Mouse (Mus musculus) left cerebral cortex, postnatal 14 days (tissue): ENCODE data around the gene Insc. TPM values are rescaled to one million over a fixed set of nuclear protein-coding genes. Genes with fewer than 3 reads are reported as not detected.

Experiments
- DNase-seq, 2 experiments: peaks; one replicate each; pipeline ENCODE4 v3.0.0; 2021 to 2022; ENCODE audit warnings: low spot score in 2 of 2, mixed read lengths in 1 of 2
- intact Hi-C: fragments of 180-260 bp; cut with DNase I; formaldehyde crosslinking; loops from one replicate; pipeline ENCODE4 v1.15.1; 2025
- total RNA-seq, 2 experiments: library from RNA; stranded (reverse); gene quantifications; 2 replicates each; pipeline ENCODE4 v1.2.3; 2021

Gene Insc
- total RNA-seq, 2 experiments from 2014 or later = 1.7 to 2.2 TPM

- intact Hi-C loops = no loop called here
- no peak for DNase-seq
Measured at GRCm38 (mm10) chr7:114753471-114753870, 10.0 kb downstream of the Insc start.

DNA sequence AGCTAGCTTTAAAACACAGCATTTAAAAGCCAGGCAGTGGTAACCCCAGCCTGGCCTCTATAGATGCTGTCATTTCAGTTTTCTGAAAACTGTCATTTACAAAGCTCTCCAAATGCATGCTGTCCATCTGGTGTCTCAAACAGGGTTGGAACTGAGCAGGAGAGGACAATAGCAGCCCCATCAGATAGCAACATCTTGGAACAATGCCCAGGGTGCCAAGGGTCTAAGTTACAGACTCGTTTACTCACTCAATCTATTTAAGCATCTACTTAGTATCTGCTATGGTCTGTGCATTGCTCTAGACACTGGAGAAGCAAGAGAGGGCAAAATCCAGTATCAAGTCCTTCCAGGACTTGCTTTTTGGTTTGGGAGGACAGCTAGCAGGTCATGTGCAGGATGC is 10.7 kb downstream of the Insc start:
- no peak for DNase-seq
- intact Hi-C loops = no loop called here

DNA sequence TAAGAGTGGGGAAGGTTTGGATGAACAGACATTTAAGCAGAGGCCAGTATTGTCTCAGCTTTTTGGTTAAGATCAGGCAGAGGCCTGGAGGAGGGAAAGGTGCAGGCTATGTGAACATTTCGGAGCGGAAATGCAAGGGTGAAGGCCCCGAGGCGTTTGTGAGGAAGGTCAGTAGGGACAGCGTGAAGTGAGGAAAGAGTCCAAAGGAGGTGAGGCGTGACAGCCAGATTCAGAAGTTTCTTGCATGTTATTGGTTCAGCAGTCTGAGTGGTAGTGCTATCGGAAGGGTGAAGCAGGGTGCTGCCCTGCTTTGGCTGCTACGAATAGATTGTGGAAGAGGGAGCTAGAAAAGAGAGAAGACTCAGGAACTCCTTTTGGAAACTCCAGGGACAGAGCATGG is 11.1 kb downstream of the Insc start:
- no peak for DNase-seq
- intact Hi-C loops = no loop called here

- intact Hi-C loops = no loop called here
- no peak for DNase-seq
Measured at GRCm38 (mm10) chr7:114762660-114763059, 19.2 kb downstream of the Insc start.

DNA sequence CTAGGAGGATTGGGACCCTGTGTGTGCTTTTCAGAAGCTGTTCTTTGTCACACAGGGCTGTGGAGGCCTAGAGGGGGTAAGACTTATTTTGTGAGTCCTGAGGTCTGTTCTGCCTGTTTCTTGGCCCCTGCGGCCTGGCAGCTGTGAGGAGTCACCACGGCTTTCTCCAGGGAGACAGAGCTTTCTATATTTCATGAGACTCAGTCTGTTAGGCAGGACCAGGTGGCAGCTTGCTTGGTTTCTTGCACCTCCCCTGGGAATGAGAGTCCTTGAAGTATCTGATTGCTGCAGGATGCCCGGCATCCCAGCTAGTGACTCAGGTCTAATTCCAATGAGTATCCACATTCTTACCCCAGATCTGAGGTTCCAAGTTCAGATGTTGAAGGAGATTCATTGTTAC is 21.8 kb downstream of the Insc start:
- intact Hi-C loops = no loop called here
- DNase-seq = no peak

DNA sequence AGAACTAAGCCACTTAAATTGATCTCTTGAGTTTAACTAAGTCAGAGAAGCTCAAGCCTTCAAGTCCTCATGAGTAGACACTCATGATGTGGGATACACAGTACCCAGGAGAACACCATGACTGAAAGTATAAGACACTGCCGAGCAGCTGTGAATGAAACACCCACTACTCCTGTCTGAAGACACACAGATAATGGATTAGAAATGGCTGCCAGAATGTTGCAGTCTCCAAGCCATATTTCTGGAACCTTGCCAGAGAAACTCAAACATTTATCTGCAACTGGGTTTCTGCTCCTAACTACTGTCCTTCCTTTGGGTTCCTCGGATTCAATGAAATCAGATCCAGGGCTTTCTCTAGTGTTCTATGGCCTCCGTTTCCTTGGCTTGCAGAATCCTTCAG is 23.0 kb downstream of the Insc start:
- intact Hi-C loops = no loop called here
- peak in 1 of 2 experiments; percentile 2 for DNase-seq

GRCm38 (mm10) chr7:114768516-114768915 is 25.0 kb downstream of the Insc start:
- DNase-seq = no peak
- intact Hi-C loops = no loop called here

DNA sequence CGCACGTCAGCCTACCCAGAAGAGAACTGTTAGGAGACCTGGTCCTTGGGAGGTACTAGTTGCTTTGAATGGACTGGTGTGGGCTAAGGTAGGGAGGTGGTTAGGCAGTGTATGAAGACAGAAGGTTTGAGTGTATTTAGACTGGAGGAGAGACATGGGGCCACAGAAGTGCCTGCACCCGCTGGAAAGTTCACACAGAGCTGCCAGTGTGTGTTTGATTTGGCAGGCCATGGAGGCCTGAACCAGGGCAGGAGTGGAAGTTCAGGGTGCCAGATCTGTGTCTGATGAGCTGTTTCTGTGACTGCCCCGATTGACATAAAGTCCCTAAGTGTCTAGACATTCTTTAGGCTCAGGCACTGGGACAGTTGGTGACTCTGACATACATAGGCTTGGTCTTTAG is 25.5 kb downstream of the Insc start:
- DNase-seq = no peak
- intact Hi-C loops = no loop called here

DNA sequence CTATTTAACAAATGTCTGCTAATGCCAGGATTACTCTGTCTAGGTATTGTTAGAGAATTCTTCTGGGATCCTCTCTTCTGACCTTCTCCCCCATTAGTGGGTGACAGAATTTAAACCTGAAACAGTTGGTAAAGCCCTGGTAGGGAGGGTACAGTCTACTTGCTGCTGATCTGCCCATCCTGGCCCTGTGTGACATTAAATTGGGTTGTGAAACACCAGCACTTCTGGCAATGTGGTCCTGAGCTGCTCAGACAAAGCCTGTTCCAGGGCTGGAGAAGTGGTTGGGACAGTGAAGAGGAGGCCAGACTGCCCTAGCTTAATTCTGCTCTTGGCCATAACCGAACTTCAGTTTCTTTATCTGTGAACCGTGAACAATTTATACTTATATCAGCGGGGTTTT is 27.1 kb downstream of the Insc start:
- intact Hi-C loops = no loop called here
- no peak for DNase-seq

DNA sequence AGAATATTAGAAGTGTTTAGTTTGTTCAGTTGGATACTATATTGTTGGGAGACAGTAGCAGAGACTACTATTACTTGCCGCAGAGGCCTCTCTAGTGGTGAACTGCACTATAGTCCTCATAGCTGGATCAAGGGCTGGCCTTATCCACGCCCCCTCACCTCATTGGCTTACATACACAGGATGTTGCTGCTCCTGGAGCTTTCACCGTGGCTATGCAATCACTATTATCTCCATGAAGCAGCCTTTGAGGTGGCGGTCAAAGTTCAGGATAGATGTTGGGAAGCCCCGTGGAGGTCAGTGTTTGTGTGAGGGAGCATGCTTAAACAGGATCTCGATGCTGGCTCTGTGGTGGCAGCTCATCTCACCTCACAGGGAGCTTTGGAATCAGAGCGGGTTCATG is 28.3 kb downstream of the Insc start:
- intact Hi-C loops = no loop called here
- DNase-seq = no peak

DNA sequence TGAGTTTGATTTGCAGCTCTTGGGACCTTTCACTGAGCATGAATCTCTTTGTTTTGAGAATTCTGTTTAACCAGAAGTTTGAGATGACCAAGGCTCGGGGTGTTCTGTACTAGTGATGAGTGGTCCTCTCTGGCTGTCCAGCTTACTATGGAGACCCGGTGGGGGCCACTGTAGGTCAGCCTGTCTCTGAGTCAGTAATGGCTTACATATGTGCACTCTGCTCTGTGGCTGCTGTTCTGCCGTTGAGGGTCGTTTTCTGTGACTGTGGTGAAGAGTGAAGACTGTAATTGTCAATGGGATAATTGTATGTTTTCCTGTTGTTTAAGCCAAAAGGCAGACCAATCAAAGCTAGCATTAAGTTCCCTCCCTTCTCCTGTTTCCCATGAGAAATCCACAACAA is 30.3 kb downstream of the Insc start:
- intact Hi-C loops = no loop called here
- DNase-seq = no peak

- DNase-seq = no peak
- intact Hi-C loops = no loop called here
Measured at GRCm38 (mm10) chr7:114775856-114776255, 32.4 kb downstream of the Insc start.

GRCm38 (mm10) chr7:114778156-114778770 is 34.8 kb downstream of the Insc start:
- no peak for DNase-seq
- intact Hi-C loops = no loop called here

GRCm38 (mm10) chr7:114779056-114779660 is 35.7 kb downstream of the Insc start:
- intact Hi-C loops = no loop called here
- no peak for DNase-seq

GRCm38 (mm10) chr7:114783291-114783690 is 39.8 kb downstream of the Insc start:
- intact Hi-C loops = no loop called here
- no peak for DNase-seq

- intact Hi-C loops = no loop called here
- DNase-seq = no peak
Measured at GRCm38 (mm10) chr7:114791087-114791486, 47.6 kb downstream of the Insc start.

- intact Hi-C loops = no loop called here
Measured at GRCm38 (mm10) chr7:114792026-114792425, 48.5 kb downstream of the Insc start.

DNA sequence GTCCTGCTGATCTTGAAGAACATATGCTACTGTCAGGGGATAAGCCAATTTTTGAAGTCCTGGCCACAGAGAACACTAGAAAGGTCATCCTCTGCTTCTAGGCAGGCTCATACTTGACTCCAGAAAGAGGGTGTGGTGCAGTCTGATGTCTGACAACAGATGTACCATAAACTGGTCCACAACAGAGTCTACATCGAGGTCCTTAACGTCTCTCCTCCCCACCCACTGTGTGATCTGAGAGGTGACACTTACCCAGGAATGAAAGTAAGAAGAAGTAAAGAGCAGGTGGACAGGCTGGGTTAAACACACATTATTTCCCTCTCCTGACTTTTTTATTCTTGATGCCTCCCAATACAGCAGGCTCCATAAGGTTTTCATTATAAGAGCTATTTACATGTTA is 50.9 kb downstream of the Insc start:
- intact Hi-C loops = no loop called here

More at GRCm38 (mm10) chr7:114792026-114792425, 48.5 kb downstream of the Insc start:
- DNase-seq = no peak

GRCm38 (mm10) chr7:114802576-114802975 is 59.1 kb downstream of the Insc start:
- DNase-seq = no peak
- intact Hi-C loops = no loop called here

More for the DNA sequence above, 50.9 kb downstream of the Insc start:
- DNase-seq = no peak

- intact Hi-C loops = loop anchor here (5.0 kb wide), 1 partner anchor 58 kb away; no protein-coding TSS in a partner anchor
- no peak for DNase-seq
Measured at GRCm38 (mm10) chr7:114805311-114805710, 61.8 kb downstream of the Insc start.

DNA sequence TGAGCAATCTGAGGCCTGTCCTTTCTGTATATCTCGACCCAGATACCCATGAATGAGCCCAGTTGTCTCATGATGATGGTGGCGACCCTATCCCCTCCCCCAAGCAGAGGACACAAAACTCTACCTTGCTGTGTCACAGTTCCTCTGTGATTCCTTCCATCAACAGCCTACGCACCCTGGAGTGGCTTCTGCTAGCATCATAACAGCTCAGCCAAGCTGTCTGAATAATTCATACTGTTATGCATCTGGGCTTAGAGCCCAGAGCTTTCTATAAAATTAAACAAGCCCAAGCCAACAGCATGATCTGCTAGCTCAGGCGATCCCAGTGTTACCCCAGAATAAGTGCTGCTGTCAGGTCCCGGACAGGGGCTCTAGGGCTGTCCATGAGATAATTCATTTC is 63.8 kb downstream of the Insc start:
- DNase-seq = peak; percentile 46 to 79
- intact Hi-C loops = loop anchor here (5.0 kb wide), 1 partner anchor 60 kb away; no protein-coding TSS in a partner anchor
